Mouse (Mus musculus) lung, adult 18-20 months (tissue): ENCODE results near the gene Dcp1b.

Source experiments
- DNase-seq, 2 experiments: peaks; one replicate each; pipeline ENCODE4 v3.0.0; 2022; ENCODE audit warnings: mixed read lengths in 2 of 2

Gene Dcp1b

GRCm38 (mm10) chr6:119175078-119175853 lies at the start of gene Dcp1b:
Gene Dcp1b, plus strand, starts transcription at chr6:119175253.
- peak; percentile 86 to 89 for DNase-seq

GRCm38 (mm10) chr6:119126991-119127390 lies 48.1 kb upstream of the Dcp1b start:
- DNase-seq = no peak

- DNase-seq = no peak
Measured at GRCm38 (mm10) chr6:119128076-119128475, 47.0 kb upstream of the Dcp1b start.

- no peak for DNase-seq
Measured at GRCm38 (mm10) chr6:119128521-119128920, 46.5 kb upstream of the Dcp1b start.

- peak; percentile 45 to 52 for DNase-seq
Measured at GRCm38 (mm10) chr6:119129664-119130063, 45.4 kb upstream of the Dcp1b start.

GRCm38 (mm10) chr6:119132111-119132735 lies 42.8 kb upstream of the Dcp1b start:
- no peak for DNase-seq

GRCm38 (mm10) chr6:119132863-119133262 lies 42.2 kb upstream of the Dcp1b start:
- no peak for DNase-seq

- peak; percentile 23 to 63 for DNase-seq
Measured at GRCm38 (mm10) chr6:119137768-119138167, 37.3 kb upstream of the Dcp1b start.

GRCm38 (mm10) chr6:119139561-119139960 lies 35.5 kb upstream of the Dcp1b start:
- DNase-seq = peak in 1 of 2 experiments; percentile 14

- DNase-seq = no peak
Measured at GRCm38 (mm10) chr6:119145109-119145508, 29.9 kb upstream of the Dcp1b start.

GRCm38 (mm10) chr6:119165677-119166076 lies 9.4 kb upstream of the Dcp1b start:
- DNase-seq = no peak

GRCm38 (mm10) chr6:119174307-119175074 lies 562 bp upstream of the Dcp1b start:
- DNase-seq = no peak

- no peak for DNase-seq
Measured at GRCm38 (mm10) chr6:119176103-119176502, 1.1 kb downstream of the Dcp1b start.

- no peak for DNase-seq
Measured at GRCm38 (mm10) chr6:119177101-119177500, 2.0 kb downstream of the Dcp1b start.

- no peak for DNase-seq
Measured at GRCm38 (mm10) chr6:119180188-119180587, 5.1 kb downstream of the Dcp1b start.

- no peak for DNase-seq
Measured at GRCm38 (mm10) chr6:119182211-119182610, 7.2 kb downstream of the Dcp1b start.

- no peak for DNase-seq
Measured at GRCm38 (mm10) chr6:119183781-119184180, 8.7 kb downstream of the Dcp1b start.

GRCm38 (mm10) chr6:119186658-119187057 lies 11.6 kb downstream of the Dcp1b start:
- DNase-seq = no peak

- DNase-seq = no peak
Measured at GRCm38 (mm10) chr6:119187631-119188030, 12.6 kb downstream of the Dcp1b start.

GRCm38 (mm10) chr6:119191478-119191877 lies 16.4 kb downstream of the Dcp1b start:
- DNase-seq = no peak

- no peak for DNase-seq
Measured at GRCm38 (mm10) chr6:119193571-119194154, 18.6 kb downstream of the Dcp1b start.

- DNase-seq = no peak
Measured at GRCm38 (mm10) chr6:119194161-119194560, 19.1 kb downstream of the Dcp1b start.

GRCm38 (mm10) chr6:119194601-119195000 lies 19.5 kb downstream of the Dcp1b start:
- DNase-seq = peak in 1 of 2 experiments; percentile 29
